9 mouse cellular contexts compared by ENCODE assay signal in the genomic region with DNA sequence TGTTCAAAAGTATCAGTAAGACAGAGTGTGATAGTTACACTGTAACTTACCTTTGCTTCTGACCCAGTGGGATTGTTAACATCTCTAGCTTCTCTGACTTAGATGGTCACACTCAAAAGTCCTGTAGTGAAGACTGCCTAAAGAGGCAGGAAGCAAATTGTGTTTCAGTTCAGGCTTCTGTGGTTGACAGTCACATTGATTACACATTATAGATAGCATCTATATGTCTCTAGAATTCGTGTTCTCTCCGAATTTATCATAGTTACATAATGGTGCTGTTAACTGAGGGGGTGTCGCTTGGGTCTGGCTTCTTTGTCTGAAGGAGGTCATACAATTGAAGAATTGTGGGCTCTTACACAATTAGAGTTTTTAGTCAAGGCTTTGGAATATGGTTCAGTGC. TPM values are rescaled to one million over a fixed set of nuclear protein-coding genes. Genes with fewer than 3 reads are reported as not detected.
A peak's percentile ranks its signal among the peaks of the same experiment; 100 is the strongest.
DNase-seq lines count a peak whose midpoint lies in the region; ATAC-seq and TF ChIP-seq lines count a peak whose summit lies in the region.
"Had no signal": no experiment of that assay in that cellular context is flagged by ENCODE, and none has a peak within 500 bp of the region (broad histone marks: within the 10 kb centered on the region; RNA-seq: fewer than 3 reads in every experiment).

No protein-coding gene starts in this region.

- no peak for TF ChIP-seq CTCF in heart, adult 2 months (IDR thresholded peaks at IDR 0.05)
- TF ChIP-seq CTCF in ES-Bruce4 (IDR thresholded peaks at IDR 0.05; ENCODE audit: low read depth, low read length), result no peak

- no peak for TF ChIP-seq POLR2A in heart, adult 2 months (IDR thresholded peaks at IDR 0.05; ENCODE audit: insufficient read depth, low read depth, low read length)
- TF ChIP-seq POLR2A in ES-Bruce4 (IDR thresholded peaks at IDR 0.05; ENCODE audit: insufficient read depth, low read length), result no peak

- no peaks in the 10 kb centered on the region for H3K27me3 ChIP-seq in heart, adult 2 months (ENCODE audit: control insufficient read depth, insufficient read depth, low read length)
- no peaks in the 10 kb centered on the region for H3K27me3 ChIP-seq in ES-Bruce4 (ENCODE audit: control insufficient read depth, insufficient read depth, low read length, poor library complexity, severe bottlenecking)
- no peaks in the 10 kb centered on the region for H3K27me3 ChIP-seq in hindbrain, embryonic 11.5 days (ENCODE audit: control insufficient read depth, insufficient read depth, low read length)

- intact Hi-C loops in heart, adult 2 months (cut with DNase I), result no loop called here
- intact Hi-C loops in heart, postnatal 25 days (cut with DNase I), result no loop called here

- H3K27ac ChIP-seq in heart, adult 2 months, result peak overlapping the region; percentile 96; the same call in 1 of the 2 replicates
- H3K27ac ChIP-seq in ES-Bruce4 (ENCODE audit: insufficient read depth, low read length), result no peak overlapping the region
- no peak overlapping the region for H3K27ac ChIP-seq in hindbrain, embryonic 11.5 days (ENCODE audit: low read depth, low read length)
- no peak overlapping the region for H3K27ac ChIP-seq in macrophage

- TF ChIP-seq EP300 in heart, adult 2 months (IDR thresholded peaks at IDR 0.05; ENCODE audit: insufficient read depth, low read depth, low read length), result no peak
- TF ChIP-seq EP300 in ES-Bruce4 (IDR thresholded peaks at IDR 0.05; ENCODE audit: insufficient read depth, low read depth, low read length), result no peak

- 18% methylated on average over 3 of the region's 3 CpGs for whole genome bisulfite sequencing in heart, adult 2 months
- WGBS in hindbrain, embryonic 11.5 days, result 53% methylated on average over 3 of the region's 3 CpGs
- 31% methylated on average over 3 of the region's 3 CpGs for WGBS in macrophage (ENCODE audit: missing documents)

- DNase-seq in heart, adult 2 months, result no peak
- no peak for DNase-seq in heart, postnatal 25 days (ENCODE audit: low spot score)
- DNase-seq in hindbrain, embryonic 11.5 days (ENCODE audit: low spot score), result no peak
- no peak for DNase-seq in adrenal gland, postnatal 4 days (ENCODE audit: low spot score in 2 of 2)
- no peak for DNase-seq in layer of hippocampus, adult 8-10 months (ENCODE audit: low spot score in 2 of 2)
- DNase-seq: cerebellum, adult 18-20 months had no signal

- peak overlapping the region; percentile 96 for H3K4me3 ChIP-seq in heart, adult 2 months
- H3K4me3 ChIP-seq in ES-Bruce4 (ENCODE audit: low read depth, low read length), result no peak overlapping the region
- peak overlapping the region; percentile 80 for H3K4me3 ChIP-seq in hindbrain, embryonic 11.5 days (ENCODE audit: low read depth, low read length)
- peak overlapping the region; percentile 79 for H3K4me3 ChIP-seq in macrophage (ENCODE audit: inconsistent target)

- H3K4me2 ChIP-seq in hindbrain, embryonic 11.5 days (replicated peaks; ENCODE audit: low read depth, low read length), result peak overlapping the region; percentile 45

- H3K9me3 ChIP-seq in ES-Bruce4 (replicated peaks; ENCODE audit: control insufficient read depth, insufficient read depth, low read length, poor library complexity, severe bottlenecking), result no peaks in the 10 kb centered on the region
- H3K9me3 ChIP-seq in hindbrain, embryonic 11.5 days (ENCODE audit: control insufficient read depth, low read length), result no peaks in the 10 kb centered on the region

- H3K36me3 ChIP-seq in heart, adult 2 months (ENCODE audit: control insufficient read depth, insufficient read depth, low read length), result peaks cover 39% of the 10 kb centered on the region
- peaks cover 39% of the 10 kb centered on the region for H3K36me3 ChIP-seq in ES-Bruce4 (ENCODE audit: control insufficient read depth, insufficient read depth, low read length, poor library complexity, severe bottlenecking)
- no peaks in the 10 kb centered on the region for H3K36me3 ChIP-seq in hindbrain, embryonic 11.5 days (ENCODE audit: control insufficient read depth, insufficient read depth, low read length)
- H3K36me3 ChIP-seq in macrophage (ENCODE audit: inconsistent target), result 0 out of 2 replicates have a peak, but pooled peaks cover 12% of the 10 kb centered on the region

- H3K9ac ChIP-seq in heart, adult 2 months (ENCODE audit: low read depth, low read length), result no peak overlapping the region
- 0 out of 2 replicates have a peak overlapping the region, but pooled peaks have one; percentile 96 for H3K9ac ChIP-seq in ES-Bruce4 (ENCODE audit: low read depth, poor library complexity, severe bottlenecking)
- H3K9ac ChIP-seq in hindbrain, embryonic 11.5 days (ENCODE audit: low read depth, low read length), result peak overlapping the region; percentile 8; the same call in 1 of the 2 replicates

- peaks cover 2% of the 10 kb centered on the region; the same call in 1 of the 2 replicates for H3K79me2 ChIP-seq in heart, adult 2 months (replicated peaks; ENCODE audit: control insufficient read depth, insufficient read depth, low read length)
- peaks cover 62% of the 10 kb centered on the region for H3K79me2 ChIP-seq in macrophage (ENCODE audit: inconsistent target)

- peaks cover 7% of the 10 kb centered on the region for H3K4me1 ChIP-seq in heart, adult 2 months (ENCODE audit: control insufficient read depth, insufficient read depth, low read length)
- H3K4me1 ChIP-seq in ES-Bruce4 (ENCODE audit: control insufficient read depth, insufficient read depth, low read length), result no peaks in the 10 kb centered on the region
- H3K4me1 ChIP-seq in hindbrain, embryonic 11.5 days (replicated peaks; ENCODE audit: control insufficient read depth, insufficient read depth, low read length), result peaks cover 3% of the 10 kb centered on the region; the same call in 1 of the 2 replicates

- ATAC-seq in hindbrain, embryonic 11.5 days (ENCODE audit: low FRiP score), result no peak
- no peak for ATAC-seq in megakaryocyte-erythroid progenitor cell, adult 5-6 weeks (replicated peaks; ENCODE audit: low FRiP score, low TSS enrichment, poor library complexity, severe bottlenecking)

RNA-seq across cellular contexts. Expression of a gene that starts 1.5 kb away (rescaled TPM):
- total RNA-seq in heart, adult 2 months (2021), result 1 to 10 TPM; 3.8 to 4.2 TPM
- polyA plus RNA-seq in heart, adult 2 months (2012; rRNA removed), result 3.4 and 4.3 TPM in 2 replicates
- total RNA-seq in heart, postnatal 25 days (2021), result 1 to 10 TPM; 2.3 to 2.9 TPM
- polyA plus RNA-seq in ES-Bruce4 (2011; ENCODE audit: insufficient read depth, insufficient read length, low read depth, missing spikeins) (1.9 and 2.5 TPM in 2 replicates), macrophage (2018) (0.42 to 0.65 TPM (median 0.48 TPM) in 3 replicates)
- polyA plus RNA-seq in hindbrain, embryonic 11.5 days (2014; fragmentation: Nextera tagmentation; extraction: Ambion mirVana), result 1.9 and 2.7 TPM in 2 replicates
- 10 to 100 TPM in 7 of 26 experiments, 1 to 10 TPM in 19; 2.1 to 14.0 (median 9.1) TPM for total RNA-seq in macrophage (2018; cell fraction: chromatin; rRNA removed)
- 1 to 10 TPM in 2 of 26 experiments, under 1 TPM in 24; 0.24 to 1.4 (median 0.60) TPM for total RNA-seq in macrophage (2018; cell fraction: cytosol; rRNA removed)
- 10 to 100 TPM in 1 of 26 experiments, 1 to 10 TPM in 24, under 1 TPM in 1; 0.96 to 11.5 (median 4.2) TPM for total RNA-seq in macrophage (2018; cell fraction: nucleus; rRNA removed)
- total RNA-seq in adrenal gland, postnatal 4 days (2021), result 1 to 10 TPM; 3.9 to 5.3 TPM
- total RNA-seq in megakaryocyte-erythroid progenitor cell, adult 5-6 weeks (2014; fragmentation: Nextera tagmentation), result 0.44 and 3.3 TPM in 2 replicates
- total RNA-seq in megakaryocyte-erythroid progenitor cell, adult 5-6 weeks (2017), result 0.56 and 1.3 TPM in 2 replicates
- 1 to 10 TPM; 4.5 to 6.9 (median 5.3) TPM for total RNA-seq in layer of hippocampus, adult 8-10 months (2022)

RNA-seq across cellular contexts. Expression of a gene that starts 1.5 kb away (rescaled TPM):
- 100 to 1,000 TPM; 145 to 148 TPM for total RNA-seq in heart, adult 2 months (2021)
- 76.0 and 96.6 TPM in 2 replicates for polyA plus RNA-seq in heart, adult 2 months (2012; rRNA removed)
- 100 to 1,000 TPM; 146 to 167 TPM for total RNA-seq in heart, postnatal 25 days (2021)
- polyA plus RNA-seq in ES-Bruce4 (2011; ENCODE audit: insufficient read depth, insufficient read length, low read depth, missing spikeins), result 486 and 515 TPM in 2 replicates
- polyA plus RNA-seq in hindbrain, embryonic 11.5 days (2014; fragmentation: Nextera tagmentation; extraction: Ambion mirVana), result 470 and 556 TPM in 2 replicates
- total RNA-seq in macrophage (2018; cell fraction: chromatin; rRNA removed), result 100 to 1,000 TPM in 1 of 26 experiments, 10 to 100 TPM in 25; 19.4 to 107 (median 30.1) TPM
- 100 to 1,000 TPM; 239 to 423 (median 336) TPM for total RNA-seq in macrophage (2018; cell fraction: cytosol; rRNA removed)
- 100 to 1,000 TPM in 25 of 26 experiments, 10 to 100 TPM in 1; 55.0 to 472 (median 280) TPM for total RNA-seq in macrophage (2018; cell fraction: nucleus; rRNA removed)
- polyA plus RNA-seq in macrophage (2018), result 359 to 654 TPM (median 440 TPM) in 3 replicates
- 100 to 1,000 TPM; 400 to 403 TPM for total RNA-seq in adrenal gland, postnatal 4 days (2021)
- 98.2 and 163 TPM in 2 replicates for total RNA-seq in megakaryocyte-erythroid progenitor cell, adult 5-6 weeks (2014; fragmentation: Nextera tagmentation)
- total RNA-seq in megakaryocyte-erythroid progenitor cell, adult 5-6 weeks (2017), result 198 and 215 TPM in 2 replicates
- 100 to 1,000 TPM; 168 to 236 (median 196) TPM for total RNA-seq in layer of hippocampus, adult 8-10 months (2022)

RNA-seq across cellular contexts. Expression of a gene that starts 28.1 kb away (rescaled TPM):
- total RNA-seq in heart, adult 2 months (2021), result not detected
- 0.09 and 0.10 TPM in 2 replicates for polyA plus RNA-seq in heart, adult 2 months (2012; rRNA removed)
- not detected for total RNA-seq in heart, postnatal 25 days (2021)
- polyA plus RNA-seq in ES-Bruce4 (2011; ENCODE audit: insufficient read depth, insufficient read length, low read depth, missing spikeins) (not detected in 2 replicates), macrophage (2018) (not detected in 3 replicates)
- polyA plus RNA-seq in hindbrain, embryonic 11.5 days (2014; fragmentation: Nextera tagmentation; extraction: Ambion mirVana), result not detected in 2 replicates
- total RNA-seq in macrophage (2018; cell fraction: chromatin; rRNA removed), result under 1 TPM in 11 of 26 experiments, not detected in 15; 0.10 to 0.43 (median 0.23) TPM
- under 1 TPM in 2 of 26 experiments, not detected in 24; 0.04 to 0.05 TPM for total RNA-seq in macrophage (2018; cell fraction: cytosol; rRNA removed)
- not detected for total RNA-seq in macrophage (2018; cell fraction: nucleus; rRNA removed)
- not detected for total RNA-seq in adrenal gland, postnatal 4 days (2021)
- not detected in 2 replicates for total RNA-seq in megakaryocyte-erythroid progenitor cell, adult 5-6 weeks (2014; fragmentation: Nextera tagmentation)
- not detected in 2 replicates for total RNA-seq in megakaryocyte-erythroid progenitor cell, adult 5-6 weeks (2017)
- 1 to 10 TPM in 1 of 4 experiments, under 1 TPM in 3; 0.56 to 1.0 (median 0.75) TPM for total RNA-seq in layer of hippocampus, adult 8-10 months (2022)

RNA-seq across cellular contexts. Expression of a gene that starts 29.0 kb away (rescaled TPM):
- total RNA-seq in heart, adult 2 months (2021), result under 1 TPM in 1 of 2 experiments, not detected in 1; 0.13 TPM
- polyA plus RNA-seq in heart, adult 2 months (2012; rRNA removed), result 0.15 and 0.47 TPM in 2 replicates
- total RNA-seq in heart, postnatal 25 days (2021), result under 1 TPM in 1 of 2 experiments, not detected in 1; 0.14 TPM
- polyA plus RNA-seq in ES-Bruce4 (2011; ENCODE audit: insufficient read depth, insufficient read length, low read depth, missing spikeins), result 16.2 and 18.1 TPM in 2 replicates
- polyA plus RNA-seq in hindbrain, embryonic 11.5 days (2014; fragmentation: Nextera tagmentation; extraction: Ambion mirVana), result 3.1 and 3.7 TPM in 2 replicates
- total RNA-seq in macrophage (2018; cell fraction: chromatin; rRNA removed), result 1 to 10 TPM in 20 of 26 experiments, under 1 TPM in 4, not detected in 2; 0.44 to 8.9 (median 1.8) TPM
- under 1 TPM in 15 of 26 experiments, not detected in 11; 0.06 to 0.15 (median 0.10) TPM for total RNA-seq in macrophage (2018; cell fraction: cytosol; rRNA removed)
- total RNA-seq in macrophage (2018; cell fraction: nucleus; rRNA removed), result 1 to 10 TPM in 12 of 26 experiments, under 1 TPM in 13, not detected in 1; 0.35 to 4.9 (median 0.96) TPM
- 0.10 to 0.13 TPM in 2 of 3 replicates, not detected in the other for polyA plus RNA-seq in macrophage (2018)
- 1 to 10 TPM; 1.3 to 2.0 TPM for total RNA-seq in adrenal gland, postnatal 4 days (2021)
- not detected in 2 replicates for total RNA-seq in megakaryocyte-erythroid progenitor cell, adult 5-6 weeks (2014; fragmentation: Nextera tagmentation)
- not detected in 2 replicates for total RNA-seq in megakaryocyte-erythroid progenitor cell, adult 5-6 weeks (2017)
- not detected for total RNA-seq in layer of hippocampus, adult 8-10 months (2022)

RNA-seq across cellular contexts. Expression of a gene that starts 33.9 kb away (rescaled TPM):
- total RNA-seq in heart, adult 2 months (2021), result 100 to 1,000 TPM; 369 to 415 TPM
- 339 and 340 TPM in 2 replicates for polyA plus RNA-seq in heart, adult 2 months (2012; rRNA removed)
- 100 to 1,000 TPM; 392 to 395 TPM for total RNA-seq in heart, postnatal 25 days (2021)
- polyA plus RNA-seq in ES-Bruce4 (2011; ENCODE audit: insufficient read depth, insufficient read length, low read depth, missing spikeins) (367 and 428 TPM in 2 replicates), macrophage (2018) (394 to 858 TPM (median 784 TPM) in 3 replicates)
- polyA plus RNA-seq in hindbrain, embryonic 11.5 days (2014; fragmentation: Nextera tagmentation; extraction: Ambion mirVana), result 457 and 490 TPM in 2 replicates
- total RNA-seq in macrophage (2018; cell fraction: chromatin; rRNA removed), result 100 to 1,000 TPM in 8 of 26 experiments, 10 to 100 TPM in 18; 22.2 to 154 (median 72.0) TPM
- 100 to 1,000 TPM; 556 to 864 (median 617) TPM for total RNA-seq in macrophage (2018; cell fraction: cytosol; rRNA removed)
- total RNA-seq in macrophage (2018; cell fraction: nucleus; rRNA removed), result 100 to 1,000 TPM in 22 of 26 experiments, 10 to 100 TPM in 4; 82.9 to 281 (median 152) TPM
- 100 to 1,000 TPM; 285 to 301 TPM for total RNA-seq in adrenal gland, postnatal 4 days (2021)
- total RNA-seq in megakaryocyte-erythroid progenitor cell, adult 5-6 weeks (2014; fragmentation: Nextera tagmentation), result 408 and 415 TPM in 2 replicates
- 367 and 469 TPM in 2 replicates for total RNA-seq in megakaryocyte-erythroid progenitor cell, adult 5-6 weeks (2017)
- total RNA-seq in layer of hippocampus, adult 8-10 months (2022), result 100 to 1,000 TPM; 111 to 162 (median 132) TPM
